Mouse (Mus musculus) MEL (cell line): ENCODE results near the gene Fyb.

Experiments used
- CHD2 ChIP-seq: IDR thresholded peaks from 2 replicates; pipeline ENCODE4 v1.6.1; 2011; ENCODE audit warnings: low read length, improper control_type of control experiment
- CTCF ChIP-seq, 3 experiments: IDR thresholded peaks in 2 of 3; conservative IDR thresholded peaks in 1 of 3; 2 replicates each; pipeline ENCODE4 v1.5.1; 2011 to 2012; ENCODE audit warnings: low read length in 3 of 3, low read depth in 2 of 3, mild to moderate bottlenecking in 2 of 3, improper control_type of control experiment in 1 of 3, inconsistent platforms in 1 of 3, mixed read lengths in 1 of 3, moderate library complexity in 1 of 3; ENCODE audit not compliant: control insufficient read depth in 1 of 3, insufficient read depth in 1 of 3, poor library complexity in 1 of 3, severe bottlenecking in 1 of 3
- E2F4 ChIP-seq: IDR thresholded peaks from 2 replicates; pipeline ENCODE4 v1.6.1; 2011; ENCODE audit warnings: low read depth, low read length, improper control_type of control experiment, borderline replicate concordance
- GATA1 ChIP-seq: IDR thresholded peaks from 2 replicates; pipeline ENCODE4 v1.6.1; 2011; ENCODE audit warnings: low read depth, low read length, improper control_type of control experiment
- JUND ChIP-seq: IDR thresholded peaks from 2 replicates; pipeline ENCODE4 v1.6.1; 2011; ENCODE audit warnings: low read depth, mild to moderate bottlenecking, improper control_type of control experiment, low read length
- MAZ ChIP-seq: IDR thresholded peaks from 2 replicates; pipeline ENCODE4 v1.6.1; 2012; ENCODE audit warnings: low read depth, mild to moderate bottlenecking, inconsistent platforms, low read length, improper control_type of control experiment
- POLR2A ChIP-seq, 2 experiments: IDR thresholded peaks; 2 replicates each; pipeline ENCODE4 v1.6.1; 2011 to 2012; ENCODE audit warnings: low read length in 2 of 2, mild to moderate bottlenecking in 2 of 2, control low read depth in 1 of 2, improper control_type of control experiment in 1 of 2, low read depth in 1 of 2, moderate library complexity in 1 of 2; ENCODE audit not compliant: control insufficient read depth in 1 of 2, insufficient read depth in 1 of 2, poor library complexity in 1 of 2
- TCF12 ChIP-seq: IDR thresholded peaks from 2 replicates; pipeline ENCODE4 v1.6.1; 2014; ENCODE audit warnings: low read depth, mild to moderate bottlenecking, inconsistent platforms, low read length, improper control_type of control experiment, moderate library complexity
- USF1 ChIP-seq: IDR thresholded peaks from 2 replicates; pipeline ENCODE4 v1.6.1; 2014; ENCODE audit warnings: low read depth, mild to moderate bottlenecking, inconsistent platforms, low read length, improper control_type of control experiment, moderate library complexity

- no peak for TF ChIP-seq POLR2A (IDR thresholded peaks at IDR 0.05; ENCODE audit: control insufficient read depth in 1 of 2, insufficient read depth in 1 of 2, low read depth in 1 of 2, low read length in 2 of 2, poor library complexity in 1 of 2)
- TF ChIP-seq GATA1 = 0 out of 2 replicates have a peak, but pooled peaks have one; percentile 14
- TF ChIP-seq CTCF (IDR thresholded peaks at IDR 0.05 in 2 of 3, conservative IDR thresholded peaks at IDR 0.05 in 1 of 3; ENCODE audit: control insufficient read depth in 1 of 3, insufficient read depth in 1 of 3, low read depth in 2 of 3, low read length in 3 of 3, poor library complexity in 1 of 3, severe bottlenecking in 1 of 3) = no peak
- TF ChIP-seq USF1 = no peak
- TF ChIP-seq E2F4 = no peak
- TF ChIP-seq MAZ = no peak
- TF ChIP-seq TCF12 = no peak
- TF ChIP-seq CHD2 = no peak
- no peak for TF ChIP-seq JUND
These were observed 124.4 kb downstream of the Fyb start for GRCm38 (mm10) chr15:6647066-6647465.
